Mouse (Mus musculus) naive thymus-derived CD4-positive, alpha-beta T cell, adult 5 months (primary cell): ENCODE measurements around the gene Cldn34a. TPM values are rescaled to one million over a fixed set of nuclear protein-coding genes. Genes with fewer than 3 reads are reported as not detected.

Source experiments
- polyA plus RNA-seq: library from polyadenylated mRNA; unstranded; fragments of 100-300 nt; shearing (Covaris generic); gene quantifications from one replicate; pipeline ENCODE4 v1.2.1, GENCODE M21; 2017

The Cldn34a gene
- polyA plus RNA-seq: not detected

DNA sequence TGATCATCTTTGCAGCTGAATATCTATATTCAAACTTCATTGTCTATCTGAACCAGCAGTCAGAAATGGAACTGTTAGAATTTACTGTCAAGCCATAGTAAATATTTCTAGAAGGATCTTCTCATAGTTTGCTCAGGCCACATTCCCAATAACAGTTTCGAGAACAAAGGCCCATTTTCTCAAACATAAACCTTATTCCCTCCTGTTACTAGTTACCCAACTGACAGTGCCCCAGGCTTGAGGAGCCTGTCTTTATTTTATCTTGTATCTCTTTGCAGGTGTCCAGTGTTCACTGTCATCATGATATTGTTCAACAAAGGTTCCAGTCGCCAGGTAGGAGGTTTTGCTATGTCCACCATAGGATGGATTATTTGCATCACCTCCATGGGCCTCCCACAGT is at the start of gene Cldn34a:
Gene Cldn34a (plus strand): TSS at position 301 of the 400 bp plus-strand sequence.

Other genes starting within 250 kb of the Cldn34a start
- gene Kantr, start 235.8 kb upstream of the Cldn34a start, polyA plus RNA-seq: 16.3 TPM
- 60.7 TPM for gene Tspyl2, start 220.9 kb upstream of the Cldn34a start, polyA plus RNA-seq
- not detected for gene Gpr173, start 194.6 kb upstream of the Cldn34a start, polyA plus RNA-seq
- not detected for gene Shroom2, start 206.1 kb downstream of the Cldn34a start, polyA plus RNA-seq
- not detected for gene Gpr143, start 218.6 kb downstream of the Cldn34a start, polyA plus RNA-seq